Mouse (Mus musculus): ENCODE measurements around the gene Frs3. TPM values are rescaled to one million over a fixed set of nuclear protein-coding genes. Genes with fewer than 3 reads are reported as not detected.

Frs3 gene
- total RNA-seq, 2 experiments from 2014 or later = 3.2 to 5.1 TPM

DNA sequence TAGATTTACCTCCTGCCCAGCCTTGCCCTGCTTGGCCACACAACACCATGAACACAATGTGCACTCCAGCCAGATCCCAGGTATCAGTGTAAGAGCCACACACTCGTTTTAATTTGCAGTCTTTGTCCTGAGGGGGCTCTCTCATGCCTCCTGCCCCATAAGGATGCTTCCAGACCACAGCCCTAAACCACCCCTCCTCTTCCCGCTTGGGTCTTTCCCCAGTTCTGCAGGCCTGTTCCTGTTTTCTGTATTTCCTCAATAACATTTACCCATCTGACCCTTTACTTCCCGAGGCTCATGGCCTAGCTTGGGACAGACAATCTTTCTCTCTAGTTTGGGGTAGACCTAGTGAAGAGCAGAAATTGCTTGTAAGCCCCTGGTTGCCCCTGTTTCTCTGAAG is 26.2 kb downstream of the Frs3 start:
- intact Hi-C loops (cut with DNase I) = no loop called here
- DNase-seq = no peak

GRCm38 (mm10) chr17:47721183-47721582 is 32.4 kb downstream of the Frs3 start:
- DNase-seq = no peak
- intact Hi-C loops (cut with DNase I) = no loop called here

GRCm38 (mm10) chr17:47726566-47726965 is 37.7 kb downstream of the Frs3 start, which contains the start of gene Pgc:
Gene Pgc (plus strand): TSS chr17:47726842.
- intact Hi-C loops (cut with DNase I) = no loop called here
- no peak for DNase-seq

DNA sequence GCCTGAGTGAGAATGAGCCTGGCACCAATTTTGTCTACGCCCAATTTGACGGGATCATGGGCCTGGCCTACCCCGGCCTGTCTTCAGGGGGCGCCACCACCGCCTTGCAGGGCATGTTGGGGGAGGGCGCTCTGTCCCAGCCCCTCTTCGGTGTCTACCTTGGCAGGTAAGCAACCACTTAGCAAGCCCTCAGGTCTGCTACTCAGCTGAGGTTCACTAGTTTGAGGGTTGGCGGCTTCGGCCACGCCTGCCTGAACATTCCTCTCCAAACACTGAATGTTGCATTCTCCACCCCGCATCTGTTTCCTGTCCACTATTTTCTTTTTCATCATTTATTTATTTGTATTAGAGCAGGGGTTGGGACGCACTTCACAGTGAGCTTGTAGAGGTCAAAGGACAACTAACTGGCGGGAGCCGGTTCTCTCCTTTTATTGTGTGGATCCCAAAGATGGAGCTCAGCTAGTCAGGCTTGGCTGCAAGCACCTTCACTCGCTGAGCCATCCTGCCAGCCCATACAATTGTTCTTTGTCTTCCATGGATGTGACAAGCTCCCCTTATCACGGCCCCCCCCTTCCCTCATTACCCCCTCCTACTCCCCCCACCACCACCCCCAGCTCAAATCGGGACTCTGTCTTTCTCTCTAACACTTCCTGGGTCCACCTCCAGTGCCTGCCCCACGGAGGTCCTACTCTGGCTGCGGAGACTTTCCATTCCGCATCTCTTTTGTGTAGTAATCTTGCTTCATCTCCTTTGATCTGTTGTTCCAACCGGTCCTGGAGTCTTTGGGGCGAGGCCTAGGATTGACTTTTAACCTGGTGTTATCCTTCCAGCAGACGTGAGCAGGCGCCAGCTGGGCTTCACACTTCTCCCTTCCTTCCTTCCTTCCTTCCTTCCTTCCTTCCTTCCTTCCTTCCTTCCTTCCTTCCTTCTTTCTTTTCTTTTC is 42.1 kb downstream of the Frs3 start:
- no peak for DNase-seq
- intact Hi-C loops (cut with DNase I) = no loop called here

GRCm38 (mm10) chr17:47735553-47736100 is 46.8 kb downstream of the Frs3 start:
- DNase-seq = no peak
- intact Hi-C loops (cut with DNase I) = no loop called here

DNA sequence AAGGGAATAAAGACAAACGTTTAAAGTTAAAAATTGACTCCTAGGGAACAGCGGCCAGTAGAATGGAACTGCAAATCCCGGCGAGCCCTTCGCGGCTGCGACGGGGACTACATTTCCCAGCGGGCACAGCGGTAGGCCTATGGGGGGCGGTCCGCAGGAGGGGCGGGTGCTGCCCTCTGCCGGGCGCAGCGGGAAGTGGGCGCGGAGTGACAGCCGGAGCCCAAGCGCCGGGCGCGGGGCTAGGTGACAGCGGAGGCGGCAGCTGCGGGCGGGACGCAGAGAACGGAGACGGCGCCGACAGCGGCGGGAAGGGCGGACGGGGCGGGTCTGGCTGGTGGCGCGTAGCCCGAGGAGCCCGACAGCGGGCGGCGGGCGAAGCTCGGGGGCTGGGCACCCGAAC is 48.0 kb downstream of the Frs3 start, which contains the start of gene Tfeb:
Gene Tfeb (plus strand): TSS at position 175 of the 400 bp plus-strand sequence.
- intact Hi-C loops (cut with DNase I) = no loop called here
- DNase-seq = peak; percentile 97 to 98

- DNase-seq = peak; percentile 90 to 92
- intact Hi-C loops (cut with DNase I) = no loop called here
Observed at GRCm38 (mm10) chr17:47737271-47738065, 48.6 kb downstream of the Frs3 start.

GRCm38 (mm10) chr17:47738066-47738878 is 49.4 kb downstream of the Frs3 start:
- DNase-seq = peak; percentile 57 to 62
- intact Hi-C loops (cut with DNase I) = no loop called here

- intact Hi-C loops (cut with DNase I) = no loop called here
- no peak for DNase-seq
Observed at GRCm38 (mm10) chr17:47738879-47739798, 50.3 kb downstream of the Frs3 start.

GRCm38 (mm10) chr17:47740186-47740585 is 51.4 kb downstream of the Frs3 start:
- intact Hi-C loops (cut with DNase I) = no loop called here
- DNase-seq = no peak

- intact Hi-C loops (cut with DNase I) = no loop called here
- no peak for DNase-seq
Observed at GRCm38 (mm10) chr17:47742991-47743734, 54.3 kb downstream of the Frs3 start.

- DNase-seq = no peak
- intact Hi-C loops (cut with DNase I) = no loop called here
Observed at GRCm38 (mm10) chr17:47744086-47744485, 55.3 kb downstream of the Frs3 start.

GRCm38 (mm10) chr17:47744746-47745368 is 56.0 kb downstream of the Frs3 start:
- DNase-seq = no peak
- intact Hi-C loops (cut with DNase I) = no loop called here

DNA sequence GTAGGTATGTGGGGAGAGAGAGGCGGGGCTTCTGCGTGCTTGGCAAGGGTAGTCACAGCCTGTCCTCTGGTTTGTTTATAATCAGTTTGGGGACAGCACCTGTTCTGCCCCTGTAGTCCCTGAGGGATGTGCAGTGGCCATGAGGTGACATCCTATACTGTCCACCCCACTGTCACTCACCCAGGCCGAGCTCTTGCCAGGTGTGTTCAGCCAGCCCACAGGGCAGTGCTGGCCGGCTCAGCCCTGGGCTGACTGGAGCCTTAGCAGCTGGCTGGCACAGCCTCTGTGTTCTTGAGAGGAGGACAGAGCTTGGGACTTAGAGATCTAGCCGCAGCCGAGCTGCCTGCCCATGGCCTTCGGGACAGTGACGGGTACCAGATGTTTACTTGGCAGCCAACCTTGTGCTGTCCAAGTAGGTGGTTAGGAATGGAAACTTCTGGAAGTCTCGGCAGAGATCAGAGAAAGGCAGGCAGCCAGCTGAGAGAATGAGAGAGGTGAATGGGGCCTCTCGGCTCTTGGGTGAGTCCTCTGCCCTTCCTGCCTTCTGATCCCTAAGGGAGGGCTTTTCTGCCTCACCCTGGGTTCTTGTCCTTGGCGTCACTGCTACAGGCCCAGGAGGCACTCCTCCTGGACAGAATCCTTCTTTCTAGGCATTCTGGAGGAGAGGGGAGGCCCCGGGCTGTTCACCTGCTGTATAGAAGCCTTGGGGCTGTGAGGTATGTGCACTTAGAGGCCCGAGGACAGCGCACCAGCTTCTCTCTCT is 60.1 kb downstream of the Frs3 start:
- intact Hi-C loops (cut with DNase I) = loop anchor here (2.0 kb wide), 1 partner anchor 14 kb away; no protein-coding TSS in a partner anchor
- peak; percentile 62 to 76 for DNase-seq

GRCm38 (mm10) chr17:47749626-47750025 is 60.8 kb downstream of the Frs3 start:
- DNase-seq = no peak
- intact Hi-C loops (cut with DNase I) = loop anchor here (2.0 kb wide), 1 partner anchor 13 kb away; no protein-coding TSS in a partner anchor

DNA sequence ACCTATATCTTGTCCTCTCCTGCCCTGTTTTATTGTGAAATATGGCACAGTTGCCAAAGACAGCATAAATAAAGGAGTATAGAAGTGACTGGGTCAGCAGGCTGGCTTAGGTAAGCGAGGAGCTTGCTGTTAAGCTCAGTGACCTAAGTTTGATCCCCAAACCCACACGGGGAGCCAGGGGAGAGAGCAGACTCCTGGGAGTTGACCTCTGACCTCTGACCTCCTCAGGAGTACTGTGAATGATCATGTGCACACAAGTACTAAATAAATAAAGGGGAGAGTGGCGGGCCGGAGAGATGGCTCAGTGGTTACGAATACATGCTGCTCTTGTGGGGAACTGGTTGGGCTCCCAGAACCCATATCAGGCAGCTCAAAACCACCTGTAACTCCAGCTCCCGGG is 61.3 kb downstream of the Frs3 start:
- DNase-seq = no peak
- intact Hi-C loops (cut with DNase I) = no loop called here

DNA sequence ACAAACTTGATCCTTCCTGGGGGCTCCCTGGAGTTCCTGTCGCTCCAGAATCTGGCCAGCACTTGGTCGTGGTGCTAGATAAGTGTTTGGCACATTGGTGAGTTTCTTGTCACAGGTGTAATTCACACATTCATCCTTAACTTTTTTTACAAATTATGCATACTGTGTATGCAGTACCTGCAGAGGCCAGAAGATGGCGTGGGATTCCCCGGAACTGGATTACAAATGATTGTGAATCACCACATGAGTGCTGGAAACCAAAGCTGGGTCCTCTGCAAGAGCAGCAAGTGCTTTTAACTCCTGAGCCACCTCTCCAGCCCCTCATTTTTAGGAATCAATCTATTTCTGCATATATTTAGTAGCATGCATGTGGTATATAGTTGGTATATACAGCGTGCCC is 63.0 kb downstream of the Frs3 start:
- DNase-seq = no peak
- intact Hi-C loops (cut with DNase I) = no loop called here
